Mouse (Mus musculus) urinary bladder, postnatal 4 days (tissue): ENCODE data around the gene Gm45713.
"Not testable (repeated sequence)": the region's sequence is repeated elsewhere in the genome, so short reads cannot be mapped to it uniquely, and the experiment has no call there.

ENCODE experiments used
- DNase-seq, 2 experiments: peaks; one replicate each; pipeline ENCODE4 v3.0.0; 2021 to 2022; ENCODE audit warnings: low spot score in 2 of 2

The Gm45713 gene

DNA sequence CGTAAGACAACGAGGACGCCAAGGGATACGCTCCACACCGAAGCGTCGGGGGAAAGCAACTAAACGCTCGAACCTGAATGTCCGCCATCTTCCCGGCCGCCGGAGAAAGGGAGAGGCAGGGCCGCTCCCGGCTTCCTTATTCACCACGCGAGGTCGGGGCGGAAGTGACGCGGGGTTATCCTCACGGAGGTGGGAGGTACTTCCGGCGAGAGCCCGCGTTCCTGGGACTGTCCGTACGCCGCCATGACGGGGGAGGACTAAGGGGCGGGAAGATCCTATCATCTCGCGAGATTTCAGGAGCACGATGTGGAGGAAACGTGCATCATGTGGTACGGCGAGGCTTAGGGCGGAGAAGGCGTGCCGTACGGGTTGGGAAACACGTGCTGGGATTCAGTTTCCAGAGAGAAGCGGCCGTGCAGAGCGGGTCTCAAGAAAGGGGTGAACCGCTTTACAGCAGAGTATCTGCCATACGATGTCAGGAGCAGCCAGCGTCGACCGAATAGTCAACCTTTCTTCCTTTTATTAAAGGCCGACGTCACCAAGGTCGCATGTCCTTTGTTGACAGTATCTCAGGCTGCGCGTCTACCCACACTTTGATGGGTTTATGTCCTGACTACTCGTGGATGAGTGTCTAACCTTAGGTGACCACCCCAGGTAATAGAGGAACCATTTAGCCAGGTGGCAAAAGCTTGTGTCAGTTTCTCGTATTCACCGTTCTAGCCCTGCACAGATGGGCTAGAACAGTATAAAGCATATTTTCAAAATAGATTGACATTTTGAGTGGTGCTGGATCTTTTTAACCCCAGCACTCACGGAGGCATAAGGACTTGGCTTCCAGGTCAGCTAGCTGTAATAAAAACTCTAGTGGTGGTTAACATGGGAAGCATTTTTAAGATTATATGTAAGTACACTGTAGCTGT lies 11.5 kb downstream of the Gm45713 start, which contains the start of gene Rps11:
TSS of gene Rps11 (minus strand) at position 216 of the 920 bp plus-strand sequence.
- DNase-seq, result peak; percentile 98 to 99

DNA sequence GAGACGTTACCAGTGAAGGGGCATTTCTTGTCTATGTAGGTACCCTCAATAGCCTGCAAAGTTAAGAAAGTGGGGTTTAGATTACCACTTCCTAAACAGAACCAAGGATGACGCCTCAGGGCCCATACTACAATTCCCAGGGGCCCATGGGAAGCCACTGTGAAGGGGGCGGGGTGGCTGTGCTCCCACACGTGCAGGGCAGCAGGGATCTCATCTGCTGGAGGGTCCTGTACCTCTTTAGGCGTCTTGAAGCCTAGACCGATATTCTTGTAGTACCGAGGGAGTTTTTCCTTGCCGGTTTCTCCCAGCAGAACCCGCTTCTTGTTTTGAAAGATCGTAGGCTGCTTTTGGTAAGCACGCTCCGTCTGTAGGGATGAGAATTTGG lies 12.9 kb downstream of the Gm45713 start:
- DNase-seq, result no peak

DNA sequence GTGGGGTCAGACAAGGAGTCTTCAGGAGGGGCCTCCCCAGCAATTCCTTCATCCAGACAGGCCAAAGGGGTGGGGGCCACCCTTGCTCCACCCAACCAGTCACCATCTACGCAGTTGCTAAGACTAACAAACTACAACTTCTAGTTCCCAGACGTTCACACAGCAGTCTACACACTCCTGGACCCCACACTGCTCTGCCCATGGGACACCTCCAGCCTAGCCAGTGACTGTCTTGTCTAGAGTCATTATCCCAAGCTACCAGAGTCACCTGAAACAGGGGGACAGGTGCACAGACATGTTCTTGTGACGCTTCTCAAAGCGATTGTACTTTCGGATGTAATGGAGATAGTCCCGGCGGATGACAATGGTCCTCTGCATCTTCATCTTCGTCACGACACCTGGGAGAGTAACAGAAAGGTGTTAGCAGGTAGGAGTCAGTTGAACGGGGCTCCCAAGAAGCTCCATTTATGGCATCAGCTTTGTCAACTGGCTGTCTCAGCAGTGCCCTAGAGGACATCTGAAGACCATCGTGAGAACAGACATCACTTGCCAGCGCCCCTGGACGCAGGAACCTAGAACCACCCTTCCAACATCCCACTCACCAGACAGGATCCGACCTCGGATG lies 13.4 kb downstream of the Gm45713 start:
- no peak for DNase-seq

DNA sequence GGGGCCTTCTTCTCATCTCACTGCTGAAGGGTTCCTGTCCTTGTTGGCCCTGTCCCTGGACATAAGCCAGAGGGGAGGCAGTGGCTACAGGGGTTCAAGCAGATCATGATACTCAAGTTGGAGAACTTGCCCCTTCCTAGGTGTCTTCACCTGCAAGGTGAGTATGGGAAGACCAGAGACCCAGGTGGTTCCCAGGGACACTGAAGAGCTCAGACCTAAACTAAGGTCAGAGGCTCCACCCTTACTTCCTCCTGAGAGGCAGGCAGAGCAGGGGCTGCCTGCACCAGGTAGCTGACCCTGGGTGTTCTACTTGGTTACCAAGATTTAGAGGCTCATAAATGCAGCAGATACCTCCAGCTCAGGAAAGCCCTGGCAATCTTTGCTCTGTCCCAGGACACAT lies 14.1 kb downstream of the Gm45713 start:
- no peak for DNase-seq

DNA sequence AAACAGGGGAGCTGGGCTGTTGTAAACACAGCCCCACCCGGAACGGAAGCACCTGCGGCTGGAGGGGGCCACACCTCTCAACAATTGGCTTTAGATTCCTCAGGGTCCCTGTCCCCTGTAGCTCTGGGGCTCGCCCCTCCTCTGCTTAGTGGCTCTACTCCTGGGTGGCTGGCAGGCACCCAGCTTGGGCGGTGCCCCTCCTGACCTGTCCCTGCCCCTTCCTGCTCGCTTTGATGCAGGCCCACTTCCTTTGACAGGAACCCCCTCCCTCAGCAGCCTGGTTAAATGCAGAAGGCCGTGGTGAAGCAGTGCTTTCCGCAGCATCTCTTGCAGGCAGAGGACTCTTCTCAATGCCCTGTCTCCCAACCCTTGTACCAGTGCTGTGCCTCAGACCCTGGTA lies 14.6 kb downstream of the Gm45713 start:
- DNase-seq, result no peak

DNA sequence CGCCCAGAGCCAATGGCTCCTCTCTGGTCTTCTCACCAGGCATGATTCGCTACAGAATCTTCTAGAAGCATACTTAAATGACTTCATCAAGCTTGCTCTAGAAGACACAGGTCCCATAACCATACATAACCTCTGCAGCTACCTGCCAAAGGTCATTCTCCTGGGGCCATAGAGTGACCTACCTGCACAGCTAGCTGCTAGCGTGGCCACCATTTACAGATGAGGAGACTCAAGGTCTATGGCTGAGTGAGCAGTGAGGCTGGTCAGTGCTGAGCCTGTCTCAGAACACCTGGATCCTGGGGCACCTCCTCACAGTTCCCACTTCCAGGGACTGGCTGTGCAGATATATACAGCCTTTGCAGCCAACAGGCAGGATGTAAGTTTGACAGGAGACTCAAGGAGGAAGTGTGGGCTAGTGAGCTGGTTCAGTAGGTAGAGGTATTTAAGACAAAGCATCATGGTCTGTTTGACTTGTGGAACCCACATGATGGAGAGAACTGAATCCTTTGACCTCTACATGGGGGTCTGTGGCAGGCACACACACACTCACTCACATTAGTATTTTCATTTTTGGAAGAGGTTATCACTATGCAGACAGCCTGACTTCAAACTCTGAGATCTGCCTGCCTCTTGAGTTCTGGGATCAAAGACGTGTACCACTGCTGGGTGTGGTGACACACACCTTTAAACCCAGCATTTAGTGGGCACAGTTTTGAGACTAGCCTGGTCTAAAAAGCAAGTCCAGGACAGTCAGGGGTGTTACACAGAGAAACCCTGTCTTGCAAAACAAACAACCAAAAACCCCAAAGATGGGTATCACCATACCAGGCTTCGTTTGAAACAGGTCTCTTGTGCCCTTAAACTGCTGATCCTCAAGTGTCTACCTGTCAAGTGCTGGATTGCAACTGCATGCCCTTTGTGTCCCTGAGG lies 16.0 kb downstream of the Gm45713 start:
- no peak for DNase-seq

DNA sequence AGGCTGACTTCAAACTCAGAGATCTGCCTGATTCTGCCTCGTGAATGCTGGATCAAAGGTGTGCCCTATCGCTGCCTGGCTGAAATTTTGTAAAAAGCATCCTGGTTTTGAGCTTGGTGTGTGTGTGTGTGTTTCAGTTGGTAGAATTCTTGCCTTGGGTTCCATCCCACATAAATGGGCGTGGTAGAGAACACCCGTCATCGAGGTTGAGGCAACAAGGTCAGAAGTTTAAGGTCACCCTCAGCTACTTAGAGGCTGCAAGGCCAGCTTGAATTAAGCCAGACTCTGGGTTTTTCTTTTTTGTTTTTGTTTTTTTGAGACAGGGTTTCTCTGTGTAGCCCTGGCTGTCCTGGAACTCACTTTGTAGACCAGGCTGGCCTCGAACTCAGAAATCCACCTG lies 17.7 kb downstream of the Gm45713 start:
- no peak for DNase-seq

DNA sequence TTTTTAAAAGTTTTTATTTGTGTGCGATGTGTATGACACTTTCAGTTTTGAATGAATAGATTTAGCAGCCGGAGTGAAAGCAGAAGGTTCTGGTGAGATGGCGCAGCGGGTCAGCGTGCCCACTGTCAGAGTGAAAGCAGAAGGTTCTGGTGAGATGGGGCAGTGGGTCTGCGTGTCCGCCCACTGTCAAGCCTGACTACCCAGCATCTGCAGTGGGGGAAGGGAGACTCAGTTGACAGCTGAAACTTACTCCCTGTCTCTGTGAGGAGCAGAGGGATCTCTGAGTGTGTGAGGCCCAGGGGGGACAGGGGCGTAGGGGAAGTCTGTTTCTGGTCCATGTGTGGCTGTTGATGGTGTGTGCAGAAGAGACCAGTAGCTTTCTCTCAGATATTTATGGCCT lies 18.5 kb downstream of the Gm45713 start:
- DNase-seq, result no peak

DNA sequence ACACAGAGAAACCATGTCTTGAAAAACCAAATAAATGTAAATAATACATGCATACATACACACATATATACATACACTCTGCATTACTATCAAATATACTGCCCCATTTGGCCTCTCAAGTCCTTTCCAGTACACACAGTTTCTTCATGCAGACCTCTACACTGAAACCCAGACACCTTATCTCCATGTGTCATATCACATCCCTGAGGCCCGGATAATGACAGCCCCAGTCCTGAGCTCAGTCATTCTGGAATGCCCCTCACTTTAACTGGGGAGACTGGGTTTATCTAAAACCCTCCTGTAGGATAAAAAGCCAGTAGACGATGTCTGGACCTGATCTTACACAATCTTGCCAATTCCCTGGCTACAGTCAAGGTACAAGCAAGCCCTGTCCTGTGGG lies 22.6 kb downstream of the Gm45713 start:
- DNase-seq, result no peak

DNA sequence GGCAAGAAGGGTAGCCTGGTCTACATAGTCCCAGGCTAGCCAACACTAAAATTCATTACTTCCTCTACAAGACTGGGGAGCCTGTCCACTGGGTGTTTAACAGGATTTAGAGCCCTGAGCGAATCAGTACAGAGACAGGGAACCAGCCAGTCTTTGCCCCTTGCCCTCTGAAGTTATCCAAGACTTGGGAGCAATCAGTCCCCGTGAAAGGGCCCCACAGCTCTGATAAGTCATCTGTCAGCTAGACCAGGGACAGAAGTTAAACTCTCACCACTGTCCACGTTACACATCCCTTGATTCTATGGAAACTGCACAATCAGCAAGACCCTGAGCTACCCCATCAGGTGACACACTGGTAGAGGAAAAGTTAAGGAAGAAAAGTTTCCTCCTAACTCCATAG lies 23.5 kb downstream of the Gm45713 start:
- no peak for DNase-seq

DNA sequence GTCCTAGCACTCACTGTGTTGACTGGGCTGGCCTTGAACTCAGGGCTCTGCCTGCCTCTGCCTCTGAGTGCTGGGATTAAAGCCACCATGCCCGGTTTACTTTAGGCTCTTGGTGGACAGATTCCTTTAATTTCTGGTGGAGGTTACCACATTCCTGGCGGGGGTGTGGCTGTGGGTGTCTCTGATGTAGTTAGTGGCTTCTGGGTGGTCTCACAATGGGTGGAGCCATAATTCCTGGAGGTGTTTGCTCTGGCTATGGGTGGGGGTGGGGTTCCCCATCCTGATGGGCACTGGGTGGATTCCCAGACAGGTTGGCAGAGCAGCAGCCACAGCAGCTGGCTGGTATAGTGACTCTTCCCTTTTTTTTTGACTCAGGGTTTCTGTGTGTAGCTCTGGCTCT lies 24.1 kb downstream of the Gm45713 start:
- DNase-seq, result no peak

DNA sequence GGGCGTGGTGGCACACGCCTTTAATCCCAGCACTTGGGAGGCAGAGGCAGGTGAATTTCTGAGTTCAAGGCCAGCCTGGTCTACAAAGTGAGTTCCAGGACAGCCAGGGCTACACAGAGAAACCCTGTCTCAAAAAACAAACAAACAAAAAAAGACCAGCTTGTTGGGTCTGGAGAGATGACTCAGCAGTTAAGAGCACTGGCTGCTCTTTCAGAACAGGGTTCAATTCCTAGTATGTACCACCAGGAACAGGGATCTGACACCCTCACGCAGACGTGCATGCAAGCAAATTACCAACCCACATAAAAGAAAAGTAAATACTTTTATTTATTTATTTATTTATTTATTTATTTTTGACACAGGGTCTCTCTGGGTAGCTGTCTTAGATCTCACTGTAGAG lies 25.9 kb downstream of the Gm45713 start:
- not testable (repeated sequence) for DNase-seq

DNA sequence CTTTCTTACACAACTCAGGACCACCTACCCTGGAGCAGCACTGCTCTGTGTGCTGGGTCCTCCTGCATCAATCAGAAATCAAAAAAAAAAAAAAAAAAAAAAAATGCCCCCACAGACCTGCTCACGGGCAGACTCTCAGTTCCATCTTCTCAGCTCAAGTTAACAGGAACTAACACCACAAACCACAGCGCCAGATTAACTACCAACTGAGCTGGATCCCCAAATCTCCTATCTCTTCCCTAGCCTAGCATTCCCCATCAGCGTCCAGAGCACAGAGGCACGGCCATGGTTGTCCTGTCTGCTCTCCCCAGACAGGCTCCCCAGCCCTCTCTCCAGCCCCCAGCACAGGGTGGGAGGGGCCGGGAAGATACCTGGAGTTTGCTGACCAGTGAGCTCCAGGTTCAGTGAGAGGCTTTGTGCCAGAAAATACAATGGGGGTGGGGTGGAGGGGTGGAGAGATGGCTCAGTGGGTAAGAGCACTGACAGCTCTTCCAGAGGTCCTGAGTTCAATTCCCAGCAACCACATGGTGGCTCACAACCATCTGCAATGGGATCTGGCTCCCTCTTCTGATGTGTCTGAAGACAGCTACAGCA lies 28.9 kb downstream of the Gm45713 start:
- no peak for DNase-seq

DNA sequence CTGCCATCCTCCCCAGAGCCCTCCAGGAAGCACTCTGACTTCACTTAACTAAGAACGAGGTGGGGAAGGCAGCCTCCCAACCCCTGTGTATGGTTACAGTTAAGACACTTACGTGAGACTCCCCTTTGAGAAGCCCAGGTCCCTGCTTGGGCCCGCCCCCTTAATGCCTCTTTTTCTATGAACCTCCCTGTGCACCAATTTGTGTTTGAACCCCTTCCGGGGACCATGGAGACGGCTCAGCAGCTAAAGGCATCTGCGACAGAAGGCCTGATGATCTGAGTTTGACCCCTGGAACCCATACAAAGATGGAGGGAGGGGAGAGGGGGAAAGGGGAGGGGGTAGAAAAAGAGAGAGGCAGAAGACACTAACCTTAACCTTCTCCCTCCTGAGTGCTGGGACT lies 29.6 kb downstream of the Gm45713 start:
- no peak for DNase-seq

DNA sequence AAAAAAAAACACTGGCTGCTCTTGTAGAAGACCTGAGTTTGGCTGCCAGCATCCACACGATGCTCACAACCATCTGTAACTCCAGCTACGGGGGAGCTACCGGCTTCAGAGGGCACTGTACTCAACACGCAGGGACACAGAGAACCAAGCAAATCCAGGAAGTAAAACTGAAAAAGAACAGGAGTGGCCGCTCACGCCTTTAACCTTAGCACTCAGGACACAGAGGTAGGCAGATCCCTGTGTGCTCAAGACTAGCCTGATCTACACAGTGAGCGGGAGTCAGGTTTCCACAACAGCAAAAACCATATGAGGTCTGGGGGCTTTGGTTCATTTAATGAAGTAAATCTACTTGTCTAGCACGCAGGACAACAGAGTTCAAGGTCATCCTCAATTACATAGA lies 30.5 kb downstream of the Gm45713 start:
- DNase-seq, result no peak

DNA sequence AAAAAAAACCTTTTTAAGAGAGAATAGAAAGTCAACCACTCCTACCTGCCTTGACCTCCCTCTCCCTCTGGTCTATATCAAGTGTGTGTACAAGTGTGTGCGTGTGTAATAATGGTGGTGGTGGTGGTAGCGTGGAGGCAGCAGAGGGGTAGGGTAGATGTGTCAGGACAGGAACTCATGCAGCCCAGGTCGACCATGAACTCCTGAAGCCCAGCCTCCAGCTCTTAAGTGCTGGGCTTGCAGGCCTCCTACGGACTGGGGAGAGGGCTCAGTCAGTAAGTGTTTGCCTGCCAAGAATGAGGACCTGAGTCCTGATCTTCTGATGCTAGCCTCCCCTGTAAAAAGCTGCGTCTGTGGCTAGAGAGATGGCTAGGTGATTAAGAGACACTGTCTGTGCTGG lies 31.1 kb downstream of the Gm45713 start:
- no peak for DNase-seq

DNA sequence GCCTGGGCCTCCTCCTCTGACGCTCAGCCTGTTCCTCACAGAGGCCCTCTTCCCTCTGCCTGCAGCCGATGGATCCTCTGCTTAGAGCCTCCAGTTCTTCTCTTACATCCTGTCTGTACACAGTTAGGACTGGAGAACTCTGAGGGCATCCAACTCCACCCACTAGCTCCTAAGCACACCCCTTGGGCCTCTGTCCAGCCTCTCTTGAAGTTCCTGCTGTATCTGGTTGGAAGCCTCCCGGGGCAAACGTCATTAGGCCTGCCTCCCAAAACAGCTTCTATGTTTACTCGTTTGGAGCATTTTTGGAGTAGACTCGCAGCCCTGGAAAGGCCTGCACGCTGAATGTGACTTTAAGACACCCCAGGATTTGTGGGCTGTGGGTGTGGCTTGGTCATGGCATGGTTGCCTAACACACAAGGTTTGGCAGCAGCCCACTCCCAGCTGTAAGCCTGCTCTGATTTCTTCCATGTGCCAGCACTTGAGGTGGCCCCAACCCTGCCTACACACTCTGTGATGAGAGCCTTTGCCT lies 32.3 kb downstream of the Gm45713 start, which contains the start of gene Fcgrt:
TSS of gene Fcgrt (minus strand) at position 200 of the 529 bp plus-strand sequence.
- peak; percentile 90 to 92 for DNase-seq

DNA sequence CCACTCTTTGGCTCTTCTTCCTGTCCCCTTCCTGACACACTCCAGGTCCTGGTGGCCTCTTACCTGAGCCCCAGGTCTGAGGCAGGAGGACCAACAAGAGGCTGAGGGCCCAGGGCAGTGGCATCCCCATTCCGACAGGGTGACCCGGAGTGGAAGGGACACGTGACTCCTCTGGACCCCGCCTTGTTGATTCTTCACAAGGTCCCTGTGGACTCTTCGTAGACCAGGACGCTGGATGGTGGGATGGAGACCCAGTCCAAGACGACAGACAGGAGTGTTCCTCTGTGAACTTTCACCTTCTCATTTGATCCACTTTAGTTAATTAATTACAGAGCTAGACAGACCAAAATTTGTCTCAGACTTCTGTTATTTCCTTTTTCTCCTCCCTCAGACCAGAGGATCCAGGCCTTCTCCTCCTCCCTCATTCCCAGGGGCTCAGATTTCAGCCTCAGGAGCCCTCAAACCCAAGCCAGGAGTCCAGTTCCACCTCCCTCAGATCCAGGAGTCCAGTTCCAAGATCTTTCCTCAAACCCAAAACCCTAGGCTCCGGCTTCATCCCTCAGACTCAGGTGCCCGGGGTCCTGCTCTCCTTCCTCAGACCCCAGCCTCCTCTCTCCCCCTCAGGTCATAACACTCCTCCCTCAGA lies 33.0 kb downstream of the Gm45713 start:
- DNase-seq, result no peak

DNA sequence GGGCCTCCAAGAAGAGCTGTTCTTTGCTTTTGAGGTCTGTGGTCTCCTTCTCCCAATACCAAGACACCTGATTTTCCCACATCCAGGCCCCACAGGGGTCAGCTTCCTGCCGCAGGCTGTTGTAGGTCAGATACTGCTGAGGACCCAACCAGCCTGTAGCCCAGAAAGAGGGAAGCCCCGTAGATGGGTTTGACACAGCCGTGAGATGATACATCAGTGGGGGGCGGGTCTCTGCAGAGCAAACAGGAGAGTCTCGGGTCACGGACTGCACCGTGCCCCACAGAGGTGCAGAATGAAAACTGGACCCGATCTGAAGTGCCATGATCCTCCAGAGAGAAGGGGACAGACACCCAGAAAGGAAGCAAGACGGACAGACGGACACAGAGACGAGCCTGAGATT lies 33.6 kb downstream of the Gm45713 start:
- no peak for DNase-seq

DNA sequence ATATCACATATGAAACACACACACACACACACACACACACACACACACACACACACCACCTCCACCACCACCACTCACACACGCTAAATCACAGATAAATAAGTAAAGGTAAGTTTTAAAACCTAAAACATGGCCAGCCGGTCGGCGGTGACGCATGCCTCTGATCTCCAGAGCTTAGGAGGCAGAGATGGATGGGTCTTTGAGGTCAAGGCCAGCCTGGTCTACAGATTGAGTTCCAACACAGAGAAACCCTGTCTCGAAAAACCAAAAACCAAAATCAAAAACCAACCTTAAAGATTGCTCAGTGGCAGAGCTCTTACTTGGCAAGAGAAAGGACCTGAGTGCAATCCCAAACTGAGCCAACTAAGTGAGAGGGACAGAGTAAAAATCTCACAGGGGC lies 36.0 kb downstream of the Gm45713 start:
- no peak for DNase-seq
